Mouse (Mus musculus) heart, adult 2 months (tissue): ENCODE results near the gene Cops7b. TPM values are rescaled to one million over a fixed set of nuclear protein-coding genes. Genes with fewer than 3 reads are reported as not detected.

Source experiments
- DNase-seq, 2 experiments: peaks; one replicate each; pipeline ENCODE4 v3.0.0; 2021
- H3K27ac ChIP-seq: fragments of 200-600 bp; 2 replicates; pipeline ENCODE4 v1.8.1; 2022
- H3K27me3 ChIP-seq: fragments of 200-500 bp; 2 replicates; pipeline ENCODE4 v1.6.1; 2012; ENCODE audit warnings: mild to moderate bottlenecking, low read length, inconsistent platforms, mixed read lengths; ENCODE audit not compliant: control insufficient read depth, insufficient read depth
- H3K36me3 ChIP-seq: fragments of 200-500 bp; 2 replicates; pipeline ENCODE4 v1.6.1; 2012; ENCODE audit warnings: low read length, inconsistent platforms; ENCODE audit not compliant: control insufficient read depth, insufficient read depth
- H3K4me1 ChIP-seq: fragments of 200-500 bp; 2 replicates; pipeline ENCODE4 v1.6.1; 2011; ENCODE audit warnings: low read length; ENCODE audit not compliant: control insufficient read depth, insufficient read depth
- H3K4me3 ChIP-seq: fragments of 200-600 bp; 2 replicates; pipeline ENCODE4 v1.8.1; 2022
- H3K79me2 ChIP-seq: fragments of 200-500 bp; replicated peaks from 2 replicates; pipeline ENCODE4 v1.6.1; 2012; ENCODE audit warnings: mild to moderate bottlenecking, inconsistent platforms, low read length, moderate library complexity, mixed read lengths; ENCODE audit not compliant: control insufficient read depth, insufficient read depth
- H3K9ac ChIP-seq: fragments of 200-500 bp; 2 replicates; pipeline ENCODE4 v1.6.1; 2012; ENCODE audit warnings: low read depth, mild to moderate bottlenecking, control low read depth, inconsistent platforms, low read length, mixed read lengths
- CTCF ChIP-seq: fragments of 200-600 bp; IDR thresholded peaks from 2 replicates; pipeline ENCODE4 v1.8.1; 2022; ENCODE audit warnings: antibody characterized with exemption, mild to moderate bottlenecking, moderate library complexity
- EP300 ChIP-seq: fragments of 200-500 bp; IDR thresholded peaks from 2 replicates; pipeline ENCODE4 v1.6.1; 2011; ENCODE audit warnings: low read depth, low read length, control low read depth; ENCODE audit not compliant: insufficient read depth
- POLR2A ChIP-seq: fragments of 200-500 bp; IDR thresholded peaks from 2 replicates; pipeline ENCODE4 v1.6.1; 2011; ENCODE audit warnings: mild to moderate bottlenecking, low read depth, low read length, control low read depth; ENCODE audit not compliant: insufficient read depth
- WGBS: fragments of 180-500 bp; shearing (Covaris S2); methylation state at CpG from one replicate; pipeline ENCODE4 v1.1.7; 2018; 5-methylcytosine and 5-hydroxymethylcytosine counted together
- intact Hi-C: fragments of 180-260 bp; cut with DNase I; formaldehyde crosslinking; loops from one replicate; pipeline ENCODE4 v1.15.1; 2025
- microRNA-seq, 2 experiments: library from miRNA; unstranded; fragments of <30 nt; microRNA quantifications; one replicate each; pipeline ENCODE4 v1.2.0; 2021
- polyA plus RNA-seq: library from polyadenylated mRNA; depleted of rRNA; stranded (reverse); fragments of >200 nt; gene quantifications from 2 replicates; pipeline ENCODE4 v1.2.3, GENCODE M21; 2012; rRNA removed
- total RNA-seq, 2 experiments: library from RNA; stranded (reverse); gene quantifications; 2 replicates each; pipeline ENCODE4 v1.2.3; 2021

Cops7b gene
- total and polyA plus RNA-seq, 3 experiments: 11.2 to 18.2 (median 12.0) TPM

DNA sequence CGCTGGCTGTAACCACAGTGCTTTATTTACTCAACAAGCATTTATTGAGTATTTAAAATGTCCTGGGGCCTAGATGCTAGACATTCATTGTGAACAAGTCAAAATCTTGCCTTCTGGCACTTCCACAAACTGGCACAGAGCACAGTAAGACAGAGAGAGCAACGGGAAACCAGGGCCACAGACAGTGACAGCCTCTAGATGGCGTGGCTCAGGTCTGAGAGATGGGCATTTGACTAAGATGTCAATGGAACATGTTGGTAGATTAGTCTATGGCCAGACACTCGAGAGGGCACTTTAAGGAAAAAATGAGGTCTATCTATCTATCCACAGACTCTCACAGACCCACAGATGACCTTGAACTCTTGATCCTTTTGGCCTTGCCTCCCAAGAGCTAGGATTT is 70.0 kb downstream of the Cops7b start:
- Histone ChIP-seq H3K36me3 (no peaks in the 10 kb centered on the region), H3K27me3 (no peaks in the 10 kb centered on the region), H3K79me2 (no peaks in the 10 kb centered on the region), H3K9ac (no peak overlapping the region), H3K4me1 (no peaks in the 10 kb centered on the region), H3K27ac (no peak overlapping the region), H3K4me3 (no peak overlapping the region)
- TF ChIP-seq CTCF (0 out of 2 replicates have a peak, but pooled peaks have one; percentile 5), EP300 (no peak), POLR2A (no peak)
- 65% methylated on average over 4 of the region's 4 CpGs for WGBS
- no peak for DNase-seq
- intact Hi-C loops: loop anchor here (5.0 kb wide), 1 partner anchor 535 kb away; no protein-coding TSS in a partner anchor

DNA sequence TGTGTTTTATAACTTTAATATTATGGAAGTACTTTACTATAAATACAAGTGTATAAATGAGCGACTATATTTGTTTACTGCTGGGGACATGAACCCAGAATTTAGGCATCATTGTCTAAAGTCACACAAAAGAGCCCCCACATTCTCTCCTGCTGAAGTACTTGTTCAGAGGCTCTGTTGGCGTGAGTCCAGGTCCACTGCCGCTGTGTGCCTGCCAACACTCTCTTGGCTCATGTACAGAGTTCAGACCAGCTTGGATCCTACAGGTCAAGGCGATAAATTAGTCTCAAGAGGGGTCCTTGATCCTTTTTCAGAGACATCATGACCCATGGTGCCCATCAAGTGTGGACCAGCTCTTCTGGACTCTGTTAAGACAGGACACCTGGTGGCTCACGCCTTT is 74.4 kb downstream of the Cops7b start:
- Histone ChIP-seq H3K27ac (no peak overlapping the region), H3K79me2 (no peaks in the 10 kb centered on the region), H3K9ac (no peak overlapping the region), H3K4me3 (no peak overlapping the region), H3K36me3 (no peaks in the 10 kb centered on the region), H3K27me3 (no peaks in the 10 kb centered on the region), H3K4me1 (no peaks in the 10 kb centered on the region)
- no peak for DNase-seq
- WGBS: 56% methylated on average over 5 of the region's 5 CpGs
- TF ChIP-seq POLR2A (no peak), CTCF (no peak), EP300 (no peak)
- intact Hi-C loops: no loop called here

Small RNA genes lying within 50 kb of the gene (microRNA-seq; reads per million reads assigned to microRNA genes)
- 0 reads per million in 2 experiments for gene Gm22955

Other genes with a start within 250 kb of the Cops7b start
- 100 to 1,000 TPM in 1 of 2 experiments, 10 to 100 TPM in 1; 95.9 to 120 TPM for gene Ncl, start 223.5 kb upstream of the Cops7b start, total RNA-seq
- gene Ncl, start 223.5 kb upstream of the Cops7b start, polyA plus RNA-seq: 7.2 and 10.3 TPM in 2 replicates
- gene Nmur1, start 156.7 kb upstream of the Cops7b start, total RNA-seq: not detected
- not detected in 2 replicates for gene Nmur1, start 156.7 kb upstream of the Cops7b start, polyA plus RNA-seq
- not detected for gene Tex44, start 156.6 kb upstream of the Cops7b start, total RNA-seq
- 0.12 and 0.18 TPM in 2 replicates for gene Tex44, start 156.6 kb upstream of the Cops7b start, polyA plus RNA-seq
- gene Ptma, start 56.2 kb upstream of the Cops7b start, total RNA-seq: 100 to 1,000 TPM; 200 to 227 TPM
- 169 and 177 TPM in 2 replicates for gene Ptma, start 56.2 kb upstream of the Cops7b start, polyA plus RNA-seq
- 10 to 100 TPM; 40.4 to 47.6 TPM for gene Pde6d, start 275 bp upstream of the Cops7b start, total RNA-seq
- gene Pde6d, start 275 bp upstream of the Cops7b start, polyA plus RNA-seq: 27.9 and 39.2 TPM in 2 replicates
- gene Nppc, start 87.7 kb downstream of the Cops7b start, total RNA-seq: not detected
- 0.14 TPM in 1 of 2 replicates, not detected in the other for gene Nppc, start 87.7 kb downstream of the Cops7b start, polyA plus RNA-seq
- gene Dis3l2, start 120.9 kb downstream of the Cops7b start, total RNA-seq: 10 to 100 TPM in 1 of 2 experiments, 1 to 10 TPM in 1; 9.0 to 10.2 TPM
- 7.8 and 11.1 TPM in 2 replicates for gene Dis3l2, start 120.9 kb downstream of the Cops7b start, polyA plus RNA-seq